Mouse (Mus musculus) limb, embryonic 14.5 days (tissue): Measurements from ENCODE around the gene Pde10a. TPM values are rescaled to one million over a fixed set of nuclear protein-coding genes. Genes with fewer than 3 reads are reported as not detected.

Experiments used
- ATAC-seq: fragments of 200-750 bp; cut with Nextera tagmentation; 2 replicates; pipeline ENCODE4 v1.8.0; 2017; ENCODE audit warnings: low read depth, moderate number of reproducible peaks, moderate TSS enrichment; ENCODE audit not compliant: low FRiP score
- DNase-seq: peaks from one replicate; pipeline ENCODE4 v3.0.0-alpha.2; 2015; ENCODE audit warnings: low spot score
- H3K27ac ChIP-seq: fragments of 300-500 bp; sonication (generic); replicated peaks from 2 replicates; pipeline ENCODE4 v1.5.1; 2014; ENCODE audit warnings: low read depth, mild to moderate bottlenecking, low read length, moderate library complexity, mixed read lengths
- H3K27me3 ChIP-seq: fragments of 300-500 bp; sonication (generic); 2 replicates; pipeline ENCODE4 v1.6.1; 2014; ENCODE audit warnings: low read length, mixed read lengths; ENCODE audit not compliant: control insufficient read depth, insufficient read depth
- H3K36me3 ChIP-seq: fragments of 300-500 bp; sonication (generic); 2 replicates; pipeline ENCODE4 v1.6.1; 2014; ENCODE audit warnings: mild to moderate bottlenecking, low read length, moderate library complexity, mixed read lengths; ENCODE audit not compliant: control insufficient read depth, insufficient read depth
- H3K4me1 ChIP-seq: fragments of 300-500 bp; sonication (generic); 2 replicates; pipeline ENCODE4 v1.6.1; 2014; ENCODE audit warnings: antibody characterized with exemption, low read length, mixed read lengths; ENCODE audit not compliant: control insufficient read depth, insufficient read depth
- H3K4me2 ChIP-seq: fragments of 300-500 bp; sonication (generic); replicated peaks from 2 replicates; pipeline ENCODE4 v1.6.1; 2014; ENCODE audit warnings: low read depth, mild to moderate bottlenecking, low read length, moderate library complexity; ENCODE audit not compliant: severe bottlenecking
- H3K4me3 ChIP-seq: fragments of 300-500 bp; sonication (generic); replicated peaks from 2 replicates; pipeline ENCODE4 v1.5.1; 2014; ENCODE audit warnings: low read length
- H3K9ac ChIP-seq: fragments of 300-500 bp; sonication (generic); 2 replicates; pipeline ENCODE4 v1.6.1; 2014; ENCODE audit warnings: mild to moderate bottlenecking, low read depth, low read length, moderate library complexity; ENCODE audit not compliant: severe bottlenecking
- H3K9me3 ChIP-seq: fragments of 300-500 bp; sonication (generic); 2 replicates; pipeline ENCODE4 v1.6.1; 2016; ENCODE audit warnings: low read length; ENCODE audit not compliant: control insufficient read depth
- POLR2A ChIP-seq: fragments of 200-500 bp; IDR thresholded peaks from 2 replicates; pipeline ENCODE4 v1.8.0; 2012; ENCODE audit warnings: inconsistent platforms, mild to moderate bottlenecking, moderate library complexity, borderline replicate concordance; ENCODE audit not compliant: insufficient read depth, insufficient read length; ENCODE audit errors: extremely low read depth
- WGBS: fragments of 180-500 bp; shearing (Covaris S2); extraction: QIAGEN DNeasy Blood & Tissue Kit; methylation state at CpG from one replicate; pipeline ENCODE4 v1.1.7; 2014; 5-methylcytosine and 5-hydroxymethylcytosine counted together
- polyA plus RNA-seq, 2 experiments: library from polyadenylated mRNA; depleted of rRNA in 1 of 2; stranded (reverse) in 1 of 2; unstranded in 1 of 2; fragments of >200 nt; fragmentation: Nextera tagmentation in 1 of 2; extraction: Ambion mirVana in 1 of 2; gene quantifications; 2 replicates each; pipeline versions ENCODE4 v1.2.1 to v1.2.3; 2012 to 2014

Pde10a gene
- polyA plus RNA-seq, 2 experiments, result 3.8 to 5.0 TPM

GRCm38 (mm10) chr17:8960386-8960785 is 435.2 kb downstream of the Pde10a start:
- H3K4me3 ChIP-seq, result no peak overlapping the region
- ATAC-seq (no peak), DNase-seq (no peak)
- no peak overlapping the region for H3K4me2 ChIP-seq
- no peaks in the 10 kb centered on the region for H3K36me3 ChIP-seq
- no peak overlapping the region for H3K9ac ChIP-seq
- no peak for TF ChIP-seq POLR2A
- H3K27ac ChIP-seq, result no peak overlapping the region
- no peaks in the 10 kb centered on the region for H3K27me3 ChIP-seq
- no peaks in the 10 kb centered on the region for H3K9me3 ChIP-seq
- no peaks in the 10 kb centered on the region for H3K4me1 ChIP-seq
- 92% methylated on average over 4 of the region's 4 CpGs for WGBS

- no peaks in the 10 kb centered on the region for H3K9me3 ChIP-seq
- H3K4me2 ChIP-seq, result no peak overlapping the region
- ATAC-seq, result no peak
- no peak overlapping the region for H3K4me3 ChIP-seq
- 78% methylated on average over 5 of the region's 5 CpGs for WGBS
- no peaks in the 10 kb centered on the region for H3K27me3 ChIP-seq
- H3K36me3 ChIP-seq, result no peaks in the 10 kb centered on the region
- no peak overlapping the region for H3K9ac ChIP-seq
- DNase-seq, result no peak
- TF ChIP-seq POLR2A, result no peak
- no peak overlapping the region for H3K27ac ChIP-seq
- no peaks in the 10 kb centered on the region for H3K4me1 ChIP-seq
Measured at GRCm38 (mm10) chr17:8961097-8961496, 435.9 kb downstream of the Pde10a start.

DNA sequence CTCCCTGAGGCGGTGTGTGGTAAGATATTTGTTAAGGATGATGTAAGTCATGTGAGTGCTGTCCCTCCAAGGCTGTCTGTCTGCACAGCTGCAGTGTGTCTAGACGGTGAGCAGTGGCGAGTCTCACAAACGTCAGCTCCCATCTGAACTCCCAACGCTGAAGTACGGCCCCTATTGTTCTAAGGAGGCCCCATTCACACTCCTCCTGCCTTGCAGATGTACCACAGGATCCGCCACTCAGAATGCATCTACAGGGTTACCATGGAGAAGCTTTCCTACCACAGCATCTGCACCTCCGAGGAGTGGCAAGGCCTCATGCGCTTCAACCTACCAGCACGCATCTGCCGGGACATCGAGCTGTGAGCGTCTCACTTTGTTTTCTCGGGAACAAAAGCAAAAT is 436.5 kb downstream of the Pde10a start:
- Histone ChIP-seq H3K4me2 (no peak overlapping the region), H3K27ac (no peak overlapping the region), H3K9ac (no peak overlapping the region), H3K9me3 (no peaks in the 10 kb centered on the region), H3K27me3 (no peaks in the 10 kb centered on the region), H3K36me3 (no peaks in the 10 kb centered on the region), H3K4me3 (no peak overlapping the region), H3K4me1 (no peaks in the 10 kb centered on the region)
- no peak for DNase-seq
- 82% methylated on average over 14 of the region's 14 CpGs for WGBS
- TF ChIP-seq POLR2A, result no peak
- no peak for ATAC-seq

DNA sequence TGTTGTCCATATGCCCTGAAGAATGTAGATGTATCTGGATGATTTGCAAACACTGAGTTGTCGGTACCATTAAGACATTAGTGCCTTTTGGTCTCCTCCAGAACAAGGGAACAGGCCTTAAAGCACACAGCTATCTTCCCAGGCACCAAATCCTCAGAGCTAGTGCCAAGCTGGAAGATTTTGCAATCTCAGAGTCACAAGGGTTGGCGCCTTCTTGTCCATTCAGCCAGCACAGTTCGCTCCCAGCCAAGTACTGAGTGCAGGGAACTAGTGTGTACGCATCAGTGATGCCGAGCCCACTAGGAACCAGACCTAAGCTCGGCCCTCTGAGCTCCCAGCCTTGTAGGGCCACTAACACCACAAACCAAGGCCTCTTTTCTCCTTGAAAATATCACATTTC is 440.0 kb downstream of the Pde10a start:
- WGBS, result 92% methylated on average over 6 of the region's 6 CpGs
- ATAC-seq, result no peak
- Histone ChIP-seq H3K36me3 (peaks cover 3% of the 10 kb centered on the region; the same call in 1 of the 2 replicates), H3K27me3 (no peaks in the 10 kb centered on the region), H3K4me1 (no peaks in the 10 kb centered on the region), H3K9me3 (no peaks in the 10 kb centered on the region), H3K27ac (no peak overlapping the region), H3K4me3 (no peak overlapping the region), H3K9ac (no peak overlapping the region), H3K4me2 (no peak overlapping the region)
- DNase-seq, result no peak
- no peak for TF ChIP-seq POLR2A

DNA sequence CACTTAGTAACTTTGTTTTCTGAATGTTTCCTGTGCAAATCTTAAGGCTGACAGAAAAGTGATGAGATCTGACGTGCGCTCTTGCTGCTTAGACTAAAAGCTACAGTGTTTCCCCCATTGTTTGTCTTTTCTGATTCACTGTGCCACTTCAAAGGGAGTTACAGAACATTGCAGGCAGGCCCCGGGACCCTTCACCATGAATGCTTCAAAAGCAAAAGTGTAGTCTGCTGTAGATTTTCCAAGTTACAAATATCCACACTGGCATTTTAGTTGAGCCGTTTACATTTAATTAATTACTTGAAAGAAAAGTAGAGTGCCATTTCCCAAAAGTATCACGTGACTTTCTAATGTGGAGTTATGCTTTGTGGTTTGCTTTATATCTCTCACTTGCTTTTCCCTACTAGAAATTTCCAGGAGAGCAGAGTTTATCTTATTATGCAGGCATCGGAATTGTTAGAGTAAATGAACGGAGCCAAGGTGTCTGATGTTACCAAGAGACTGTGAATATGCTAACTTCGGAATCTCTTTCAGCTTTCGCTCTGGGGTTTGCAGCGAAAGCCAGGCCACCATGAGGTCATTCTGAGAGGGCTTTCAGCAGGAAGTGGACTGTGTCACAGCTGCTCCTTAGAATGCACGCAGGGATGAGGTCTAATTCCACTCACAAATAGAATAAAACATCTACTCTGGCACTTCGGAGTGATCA is 447.1 kb downstream of the Pde10a start:
- no peak overlapping the region for H3K4me2 ChIP-seq
- H3K4me1 ChIP-seq, result peaks cover 5% of the 10 kb centered on the region; the same call in 1 of the 2 replicates
- H3K9me3 ChIP-seq, result no peaks in the 10 kb centered on the region
- 48% methylated on average over 12 of the region's 12 CpGs for WGBS
- no peak overlapping the region for H3K9ac ChIP-seq
- DNase-seq (no peak), ATAC-seq (no peak)
- peaks cover 3% of the 10 kb centered on the region; the same call in 1 of the 2 replicates for H3K36me3 ChIP-seq
- no peak for TF ChIP-seq POLR2A
- no peak overlapping the region for H3K27ac ChIP-seq
- H3K4me3 ChIP-seq, result no peak overlapping the region
- no peaks in the 10 kb centered on the region for H3K27me3 ChIP-seq
